Mouse (Mus musculus) c-Kit-positive CD71-positive TER-119-positive erythroid progenitor cells, embryonic 14.5 days (primary cell): ENCODE data around the gene Heatr1.
"Not testable (repeated sequence)": the region's sequence is repeated elsewhere in the genome, so short reads cannot be mapped to it uniquely, and the experiment has no call there.

Experiments used
- DNase-seq: peaks from one replicate; pipeline ENCODE4 v3.0.0-alpha.2; 2013; ENCODE audit warnings: low spot score

Gene Heatr1

DNA sequence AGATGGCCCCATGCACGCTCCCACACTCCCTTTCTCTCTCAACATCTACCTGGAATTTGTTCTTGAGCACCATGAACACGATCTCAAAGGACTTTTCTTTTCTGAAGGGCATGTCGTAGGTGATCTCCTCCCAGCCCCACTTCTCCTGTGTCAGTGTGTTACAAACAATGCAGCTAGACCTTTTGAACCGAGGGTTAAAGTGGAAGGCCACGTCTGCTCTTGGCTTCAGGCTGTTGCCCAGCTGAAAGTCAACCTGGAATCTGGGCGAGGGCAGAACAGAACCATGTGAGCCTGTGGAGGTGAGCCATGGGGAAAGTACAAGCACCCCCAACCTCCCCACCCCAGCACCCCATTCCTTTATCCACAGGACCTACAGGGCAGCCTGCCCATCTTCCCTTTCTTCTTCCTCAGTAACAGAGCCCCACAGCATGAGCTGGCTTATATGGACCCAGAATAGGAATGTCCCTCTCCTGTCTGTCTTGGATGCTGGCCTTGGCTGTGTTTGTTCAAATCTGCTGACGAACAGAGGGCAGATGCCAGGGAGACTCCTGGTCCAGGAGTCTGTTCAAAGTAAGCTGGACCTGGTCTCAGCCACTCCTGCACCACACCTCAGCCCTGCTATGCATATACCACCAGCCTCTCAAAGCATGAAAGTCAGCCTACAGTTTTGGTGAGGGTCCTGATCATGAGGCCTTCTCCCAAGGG is 60.0 kb downstream of the Heatr1 start:
- no peak for DNase-seq

DNA sequence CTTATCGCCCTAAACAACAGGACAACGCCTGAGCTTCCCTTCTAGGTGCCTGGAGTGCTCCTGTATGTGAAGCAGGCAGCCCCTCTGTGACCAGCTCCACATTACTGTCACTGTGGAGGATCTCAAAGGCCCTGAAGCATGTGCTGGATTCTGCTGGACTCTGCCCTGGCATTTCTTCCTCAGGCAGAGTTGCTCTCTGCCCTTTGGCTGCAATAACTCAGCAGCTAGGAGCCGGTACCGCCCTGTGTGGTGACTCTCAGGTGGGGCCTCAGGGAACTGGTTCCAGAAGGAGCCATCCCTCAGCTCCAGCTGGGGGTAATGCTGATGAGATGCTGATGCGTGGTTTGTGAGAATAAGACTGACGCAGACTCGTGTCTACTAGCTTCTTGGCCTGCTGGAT is 61.9 kb downstream of the Heatr1 start:
- no peak for DNase-seq

DNA sequence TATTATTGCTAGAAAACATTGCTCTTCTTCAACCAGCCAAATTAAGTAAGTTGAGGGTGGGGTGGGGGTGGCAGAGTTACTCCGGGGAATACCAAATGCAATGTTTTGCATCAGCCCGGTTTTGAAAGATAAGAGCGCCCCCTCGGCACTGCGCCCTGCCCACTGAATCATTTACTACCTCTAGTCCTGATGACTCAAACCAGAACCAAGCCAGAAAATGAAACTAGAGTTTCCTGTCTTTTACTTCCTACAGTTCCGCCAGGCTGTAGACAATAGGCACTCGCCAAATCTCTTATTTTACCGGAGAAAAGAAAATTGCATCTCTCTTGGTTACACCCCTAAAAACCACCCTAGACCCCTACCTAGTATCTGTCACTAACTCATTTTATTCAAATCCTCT is 65.6 kb downstream of the Heatr1 start:
- DNase-seq: peak; percentile 59

DNA sequence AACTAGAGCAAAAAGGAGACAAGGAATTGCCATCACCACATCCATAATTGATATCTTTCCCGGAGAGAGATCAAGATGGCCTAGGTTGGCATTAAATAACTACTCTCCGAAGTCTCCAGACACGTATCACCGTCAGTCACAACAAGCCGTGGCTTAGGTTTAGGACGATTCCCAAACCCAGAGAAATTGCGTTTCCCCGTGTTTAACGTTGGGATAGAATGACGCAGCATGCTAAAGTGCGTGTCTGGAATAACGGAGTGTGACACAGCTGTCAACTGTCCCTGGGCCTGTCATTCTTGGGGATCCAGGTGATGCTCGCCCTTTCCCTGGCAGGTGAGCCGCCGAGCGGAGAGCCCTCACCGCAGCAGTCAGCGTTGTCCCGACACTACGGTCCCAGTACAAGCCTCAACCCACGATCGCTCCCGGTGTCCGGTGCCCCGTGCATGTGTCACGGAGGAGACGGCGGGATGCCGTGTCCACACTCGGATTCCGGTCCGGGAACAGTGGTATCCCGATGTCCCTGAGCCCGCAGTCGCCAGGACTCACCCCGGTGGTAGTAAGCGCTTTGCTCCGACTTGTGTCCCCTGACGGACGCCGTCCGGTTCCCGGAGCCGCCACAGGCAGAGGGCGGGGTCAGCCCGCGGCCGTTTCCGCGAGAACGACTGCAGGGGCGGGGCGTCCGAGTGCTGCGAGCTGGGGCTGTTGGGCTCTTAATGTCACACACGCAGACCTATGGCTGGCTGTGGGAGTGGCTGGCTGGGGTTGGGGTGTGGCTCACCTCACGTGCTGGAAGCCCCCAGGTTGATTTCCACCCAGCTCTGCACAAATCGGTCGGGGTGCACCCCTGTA is 66.3 kb downstream of the Heatr1 start:
- peak; percentile 88 for DNase-seq

DNA sequence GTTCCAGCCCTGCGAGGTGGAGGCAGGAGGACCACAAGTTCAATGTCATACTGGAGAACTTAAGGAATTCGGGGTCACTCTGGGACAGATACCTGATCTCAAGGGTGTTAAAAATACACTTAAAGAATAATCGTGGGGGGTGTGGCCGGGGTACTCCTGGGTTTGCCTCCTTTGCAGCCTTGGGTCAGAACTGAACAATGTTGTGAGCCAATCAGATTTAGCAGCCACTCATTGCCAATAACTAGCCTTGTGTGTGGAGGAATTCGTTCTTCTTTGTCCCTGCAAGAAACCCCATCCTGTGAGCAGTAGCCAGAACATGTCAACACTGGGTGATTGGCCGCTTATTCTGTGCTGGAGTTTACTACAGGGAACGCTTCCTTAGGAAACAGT is 66.9 kb downstream of the Heatr1 start:
- DNase-seq: no peak

DNA sequence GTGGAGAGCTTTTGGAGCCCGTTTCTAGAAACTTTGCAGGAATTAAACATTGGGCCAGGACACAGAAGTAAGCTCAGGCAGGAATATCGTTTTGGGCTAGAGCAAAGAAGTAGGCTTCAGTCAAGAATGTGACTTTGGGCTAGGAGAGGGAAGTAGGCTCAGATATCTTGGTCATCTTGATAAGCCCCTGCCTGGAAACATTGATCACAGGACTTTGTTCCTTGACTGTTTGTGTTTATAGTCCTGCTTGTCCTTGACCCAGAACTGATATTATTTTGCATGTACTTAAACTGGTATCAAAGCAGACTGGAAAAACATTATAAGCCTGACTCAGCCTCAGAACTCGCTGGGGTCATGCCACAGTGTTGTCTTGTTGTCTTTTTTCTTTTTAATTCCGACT is 67.8 kb downstream of the Heatr1 start:
- no peak for DNase-seq

DNA sequence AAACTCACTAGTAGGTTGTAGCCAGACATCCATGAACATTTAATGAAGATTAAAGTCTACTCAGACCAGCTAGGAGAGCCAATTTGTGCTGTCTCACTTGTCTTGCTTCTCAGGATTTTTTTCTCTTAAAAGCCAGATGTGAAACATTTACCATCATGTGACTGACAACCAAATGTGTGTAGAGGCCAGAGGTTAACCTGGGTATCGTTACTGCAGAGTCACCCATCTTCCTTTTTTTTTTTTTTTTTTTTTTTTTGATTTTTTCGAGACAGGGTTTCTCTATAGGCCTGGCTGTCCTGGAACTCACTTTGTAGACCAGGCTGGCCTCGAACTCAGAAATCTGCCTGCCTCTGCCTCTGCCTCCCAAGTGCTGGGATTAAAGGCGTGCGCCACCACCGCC is 69.3 kb downstream of the Heatr1 start:
- not testable (repeated sequence) for DNase-seq

DNA sequence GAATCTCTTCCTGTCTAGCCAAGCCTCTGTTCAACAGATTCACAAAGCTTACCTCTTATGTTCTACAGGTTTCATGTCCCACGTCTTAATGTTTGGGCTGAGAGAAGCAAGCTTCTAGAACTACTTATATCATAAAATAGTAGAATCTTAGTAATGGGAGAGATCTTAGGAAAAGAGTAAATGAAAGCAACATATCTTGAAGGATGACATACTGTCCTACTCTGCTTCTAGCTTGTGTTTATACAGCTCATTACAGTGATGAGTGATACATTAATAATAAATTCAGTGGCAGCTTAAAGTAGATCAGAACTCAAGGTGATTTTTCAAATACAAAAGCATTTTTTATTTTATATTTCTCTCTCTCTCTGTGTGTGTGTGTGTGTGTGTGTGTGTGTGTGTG is 70.0 kb downstream of the Heatr1 start, which contains the start of gene Lgals8:
TSS of gene Lgals8 (minus strand) at position 101 of the 400 bp plus-strand sequence.
- DNase-seq: no peak

DNA sequence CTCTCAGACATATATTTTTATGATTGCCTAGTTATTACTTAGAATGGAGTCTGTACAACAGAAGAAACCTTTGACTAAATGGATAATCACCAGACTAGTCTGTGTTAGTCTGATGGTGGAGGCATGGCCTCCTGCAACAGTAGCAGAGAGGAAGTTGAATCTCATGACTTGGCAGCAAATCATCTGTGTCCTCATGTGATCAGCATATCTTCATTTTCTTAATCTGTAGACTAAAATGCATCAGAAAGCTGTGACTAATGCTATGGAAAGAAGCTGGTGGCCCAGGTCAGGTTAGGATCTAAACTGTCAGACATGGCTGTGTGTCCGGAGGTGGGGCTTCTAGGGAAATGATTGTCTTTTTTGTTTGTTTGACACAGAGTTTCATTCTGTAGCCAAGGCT is 73.7 kb downstream of the Heatr1 start:
- DNase-seq: no peak

DNA sequence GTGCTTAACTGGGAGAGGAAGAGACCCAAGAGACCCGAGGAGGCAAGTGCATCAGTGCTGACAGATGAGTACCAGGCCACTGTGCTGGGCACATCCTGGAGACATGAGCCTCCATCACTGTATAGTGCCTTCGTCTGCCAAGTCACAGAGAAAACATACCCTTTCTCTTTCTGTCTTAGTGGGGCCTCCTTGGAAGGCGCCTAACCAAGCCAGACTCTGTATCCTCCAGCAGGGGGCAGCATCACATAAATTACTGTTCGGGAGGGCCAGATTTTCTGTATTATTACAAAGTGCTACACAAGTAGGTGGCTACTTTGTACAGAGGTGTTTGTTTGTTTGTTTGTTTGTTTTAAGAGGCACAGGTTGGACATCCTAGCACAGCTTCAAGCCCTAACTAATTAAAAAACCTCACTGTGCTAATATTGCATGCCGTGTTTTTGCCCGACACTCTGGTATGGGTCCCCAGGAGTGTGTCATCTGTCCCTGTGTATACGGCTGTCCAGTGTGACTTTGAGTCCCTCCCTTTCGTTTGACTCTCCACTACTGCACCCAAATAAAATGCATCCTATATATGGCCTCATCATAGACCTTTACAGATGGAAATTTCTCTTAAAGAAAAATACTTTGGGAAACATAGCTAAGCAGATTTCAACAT is 79.0 kb downstream of the Heatr1 start:
- peak; percentile 49 for DNase-seq

DNA sequence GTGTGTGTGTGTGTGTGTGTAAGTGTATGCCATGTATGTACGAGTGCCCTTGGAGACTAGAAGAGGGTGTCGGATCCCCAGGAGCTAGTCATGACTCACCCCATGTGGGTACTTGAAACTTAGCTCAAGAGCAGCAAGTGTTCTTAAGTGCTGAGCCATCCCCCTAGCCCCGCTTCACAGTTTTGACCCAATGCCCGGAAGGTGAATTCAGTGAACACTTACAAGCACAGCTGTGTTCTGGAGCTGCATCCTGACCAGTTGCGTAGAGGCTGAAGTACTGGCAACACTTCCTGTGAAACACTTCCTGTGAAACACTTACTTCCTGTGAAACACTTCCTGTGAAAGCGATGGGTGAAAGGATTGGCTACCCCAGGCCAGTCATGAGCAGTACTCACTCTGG is 80.4 kb downstream of the Heatr1 start:
- no peak for DNase-seq

DNA sequence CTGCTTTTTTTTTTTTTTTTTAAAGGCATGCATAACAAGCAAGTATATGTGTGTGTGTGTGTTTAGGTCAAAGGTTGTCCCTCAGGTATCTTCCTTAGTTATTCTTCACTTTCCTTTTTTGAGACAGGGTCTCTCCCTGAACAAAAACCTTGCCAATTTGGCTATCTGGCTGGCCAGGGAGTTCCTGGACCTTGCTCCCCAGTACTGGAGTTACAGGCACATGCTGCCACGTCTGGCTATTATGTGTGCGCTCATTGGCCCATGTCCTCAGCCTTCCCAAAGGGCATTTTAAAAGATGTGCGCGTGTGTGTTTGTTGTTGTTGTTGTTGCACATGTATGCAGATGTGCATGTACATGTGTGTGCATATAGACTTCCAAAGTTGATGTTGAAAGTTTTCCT is 82.1 kb downstream of the Heatr1 start:
- no peak for DNase-seq

DNA sequence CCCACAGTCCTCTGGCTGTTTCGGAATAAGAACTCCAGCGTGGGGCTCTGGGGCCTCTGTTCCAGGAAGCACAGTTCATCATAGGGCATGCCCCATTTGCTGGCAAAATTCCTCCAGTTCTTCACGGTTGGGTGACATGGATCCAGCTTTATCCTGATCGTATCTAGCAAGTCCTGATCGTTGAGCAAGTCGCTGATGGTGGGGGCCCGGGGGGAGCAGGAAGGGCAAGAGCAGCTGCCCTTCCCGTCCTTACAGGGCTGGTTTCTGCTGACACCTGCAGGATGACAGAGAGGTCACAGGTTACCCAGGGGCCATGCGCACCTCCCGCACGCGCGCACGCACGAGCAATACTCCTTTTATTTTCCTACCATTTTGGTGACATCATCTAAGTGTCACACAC is 83.5 kb downstream of the Heatr1 start:
- DNase-seq: no peak

DNA sequence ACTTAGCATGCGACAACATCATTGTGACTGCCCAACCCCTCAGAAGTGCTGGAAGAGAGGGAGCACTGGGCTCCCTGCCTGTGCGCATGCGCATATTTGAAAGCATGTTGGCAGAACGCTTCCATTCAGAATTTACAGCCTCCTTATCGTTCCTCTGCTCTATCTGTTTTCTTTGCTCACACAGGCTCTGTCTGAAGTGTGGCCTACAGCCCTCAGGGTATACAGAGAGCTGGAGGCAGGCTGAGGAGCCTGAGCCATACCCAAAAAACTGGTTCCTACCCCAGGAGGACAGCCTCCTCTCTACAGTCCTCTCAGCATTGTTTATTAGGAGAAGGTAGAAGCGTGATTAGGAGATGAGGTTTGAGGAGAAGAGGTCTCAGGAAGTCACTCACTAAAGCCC is 85.0 kb downstream of the Heatr1 start:
- DNase-seq: no peak

DNA sequence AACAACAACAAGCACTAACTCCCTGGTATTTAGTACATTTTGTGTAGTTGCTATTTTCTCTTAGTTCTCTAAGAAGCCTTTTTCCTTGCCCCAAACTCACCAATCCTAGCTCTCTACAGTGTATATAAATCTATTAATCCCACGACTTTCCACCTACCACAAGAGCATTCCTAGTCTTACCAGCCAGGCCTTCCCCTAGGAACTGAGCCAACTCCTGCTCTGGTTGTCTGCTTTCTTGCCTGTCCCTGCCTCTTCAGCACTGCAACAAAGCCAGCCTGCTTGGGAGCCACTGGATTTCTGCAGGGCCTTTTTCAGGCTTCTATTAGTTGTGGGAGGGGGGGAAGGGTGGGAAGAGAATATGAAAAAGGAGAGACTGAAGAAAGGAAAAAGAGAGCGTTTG is 90.4 kb downstream of the Heatr1 start:
- no peak for DNase-seq

DNA sequence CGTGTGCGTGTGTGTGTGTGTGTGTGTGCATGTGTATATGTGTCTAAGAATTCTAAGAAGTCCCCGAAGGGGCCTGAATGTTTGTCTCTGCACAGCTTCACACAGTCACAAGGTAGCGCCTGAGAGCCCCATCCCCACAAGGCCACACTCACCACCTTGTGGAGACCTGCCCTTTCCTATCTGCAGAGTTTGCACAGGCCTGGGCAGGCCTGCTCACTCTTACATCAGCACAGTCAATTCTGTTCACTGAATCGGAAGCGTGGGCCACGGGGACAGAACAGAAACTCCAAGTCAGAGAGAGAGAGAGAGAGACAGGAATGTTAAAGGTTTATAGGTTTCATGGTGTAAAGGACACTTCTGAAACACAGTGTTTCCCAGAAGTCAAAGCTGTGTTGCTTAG is 90.8 kb downstream of the Heatr1 start:
- DNase-seq: no peak
